Mouse (Mus musculus) thymus, postnatal 36 days (tissue): ENCODE data around the gene Nsun7.
A peak's percentile ranks its signal among the peaks of the same experiment; 100 is the strongest.

Experiments
- DNase-seq, 2 experiments: peaks; one replicate each; pipeline ENCODE4 v3.0.0; 2022; ENCODE audit warnings: mixed read lengths in 2 of 2

The Nsun7 gene

GRCm38 (mm10) chr5:66280742-66281141 lies 21.0 kb downstream of the Nsun7 start:
- DNase-seq: no peak

DNA sequence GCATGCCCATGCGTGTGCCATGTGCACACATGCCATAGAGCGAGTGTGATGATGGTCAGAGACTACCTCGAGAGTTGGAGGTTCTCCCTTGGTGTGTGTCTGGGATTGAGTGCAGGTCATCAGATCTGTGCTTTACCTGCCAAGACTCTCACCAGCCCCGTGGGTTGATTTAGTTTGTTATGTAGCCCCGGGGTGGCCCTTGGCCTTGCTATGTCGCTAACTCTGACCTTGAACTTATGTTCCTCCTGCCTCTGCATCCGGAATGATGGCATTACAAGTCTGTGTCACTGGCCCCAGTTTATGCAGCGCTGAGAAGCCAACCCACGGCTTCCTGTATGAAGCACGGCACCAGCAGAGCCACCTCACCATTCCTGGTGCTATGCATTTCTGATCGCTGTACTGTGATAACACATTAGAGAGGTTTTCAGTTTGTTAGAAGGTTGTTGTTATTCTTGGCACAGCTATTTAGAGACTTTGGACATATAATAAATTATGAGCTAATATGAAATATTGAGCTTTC lies 34.5 kb downstream of the Nsun7 start:
- DNase-seq: peak; percentile 5 to 12

- no peak for DNase-seq
Measured at GRCm38 (mm10) chr5:66294952-66295351, 35.3 kb downstream of the Nsun7 start.

DNA sequence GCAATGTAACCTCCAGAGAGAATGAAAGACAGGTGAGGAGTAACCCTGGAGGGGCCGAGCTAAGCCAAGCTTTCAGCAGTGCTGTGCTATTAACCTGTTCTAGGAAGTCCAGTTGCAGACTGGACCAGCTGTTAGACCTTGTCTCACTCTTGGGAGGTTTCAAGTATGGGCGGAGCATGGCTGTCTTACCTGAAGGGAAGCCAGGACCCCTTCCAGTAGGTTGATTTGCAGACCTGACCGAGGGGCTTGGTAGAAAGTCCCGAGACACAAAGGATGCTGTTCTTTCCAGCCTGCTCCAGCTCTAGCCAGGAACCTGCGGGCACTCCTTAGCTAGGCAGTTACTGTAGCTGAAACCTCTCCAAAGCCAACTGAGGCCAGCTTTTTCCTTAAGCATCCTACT lies 36.4 kb downstream of the Nsun7 start:
- DNase-seq: no peak

DNA sequence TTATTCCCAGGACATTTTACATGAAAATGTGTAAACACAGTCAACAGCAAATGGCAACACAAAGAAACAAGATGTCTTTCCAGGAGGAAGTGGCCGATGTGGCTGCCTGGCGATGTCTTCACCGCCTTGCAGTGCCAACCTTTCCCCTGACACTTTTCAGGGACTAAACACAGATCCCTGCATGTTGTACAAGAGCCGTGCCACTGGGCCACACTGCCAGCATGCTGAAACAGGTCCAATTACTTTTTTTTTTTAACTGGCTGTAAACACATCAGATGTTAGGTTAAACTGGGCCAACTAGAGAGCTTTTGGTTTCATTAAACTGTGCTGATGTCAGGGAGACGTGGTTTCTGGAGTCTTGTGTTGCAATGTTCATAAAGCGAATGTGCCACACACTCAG lies 39.2 kb downstream of the Nsun7 start:
- no peak for DNase-seq

DNA sequence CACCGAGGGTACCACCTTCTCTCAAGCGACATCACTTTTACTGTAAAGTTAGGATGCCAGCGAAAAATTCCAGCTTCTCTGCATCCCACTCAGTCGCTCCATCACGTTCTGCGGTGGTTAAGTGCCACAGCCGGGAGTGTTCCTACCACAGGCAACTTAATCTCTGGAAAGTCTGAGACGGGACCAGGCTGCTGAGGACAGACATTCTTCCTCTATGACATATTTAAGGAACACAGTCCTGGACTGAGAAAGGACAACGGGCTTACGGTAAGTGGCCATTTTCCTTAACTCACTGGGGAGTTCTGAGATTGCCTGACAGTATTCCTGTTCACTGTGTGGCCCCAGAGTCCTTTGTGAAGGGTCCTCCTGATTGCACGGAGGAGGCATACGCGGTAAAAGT lies 40.9 kb downstream of the Nsun7 start:
- DNase-seq: no peak

DNA sequence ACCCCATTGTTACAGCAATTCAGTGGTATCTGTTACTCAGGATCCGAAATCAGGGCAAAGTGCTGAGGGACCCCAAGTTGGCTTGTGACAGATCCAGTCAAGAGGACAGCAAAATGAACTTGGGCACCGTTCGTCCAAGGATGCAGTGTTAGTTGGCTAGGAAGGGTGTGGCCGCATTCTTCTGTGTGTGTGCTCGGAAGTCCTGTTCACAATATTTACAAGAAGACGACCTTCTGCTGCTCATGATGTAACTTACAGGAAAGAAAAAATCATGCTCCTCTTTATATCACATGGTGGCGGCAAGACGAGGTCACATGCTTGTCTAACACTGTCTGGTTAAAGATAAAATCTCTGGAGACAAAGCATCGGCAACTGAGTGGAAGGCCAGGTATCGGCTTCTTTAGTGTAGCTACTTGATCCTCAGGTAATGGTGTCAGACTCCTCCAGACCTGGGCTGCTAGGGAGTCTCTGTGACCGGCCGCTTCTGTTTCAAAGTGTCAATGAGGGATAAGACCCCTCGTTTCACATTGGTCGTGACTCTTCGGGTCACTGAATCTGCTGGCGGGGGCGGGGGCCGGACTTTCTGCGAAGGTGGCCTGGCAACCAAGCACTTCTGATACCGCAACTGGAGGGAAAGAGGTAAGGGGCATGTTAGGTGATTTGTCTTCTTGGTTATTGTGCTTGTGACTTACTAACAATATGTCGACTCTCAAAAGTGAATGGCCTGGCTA lies 42.6 kb downstream of the Nsun7 start:
- no peak for DNase-seq

- no peak for DNase-seq
Measured at GRCm38 (mm10) chr5:66302873-66303272, 43.2 kb downstream of the Nsun7 start.

GRCm38 (mm10) chr5:66304300-66305067 lies 44.8 kb downstream of the Nsun7 start:
- no peak for DNase-seq

DNA sequence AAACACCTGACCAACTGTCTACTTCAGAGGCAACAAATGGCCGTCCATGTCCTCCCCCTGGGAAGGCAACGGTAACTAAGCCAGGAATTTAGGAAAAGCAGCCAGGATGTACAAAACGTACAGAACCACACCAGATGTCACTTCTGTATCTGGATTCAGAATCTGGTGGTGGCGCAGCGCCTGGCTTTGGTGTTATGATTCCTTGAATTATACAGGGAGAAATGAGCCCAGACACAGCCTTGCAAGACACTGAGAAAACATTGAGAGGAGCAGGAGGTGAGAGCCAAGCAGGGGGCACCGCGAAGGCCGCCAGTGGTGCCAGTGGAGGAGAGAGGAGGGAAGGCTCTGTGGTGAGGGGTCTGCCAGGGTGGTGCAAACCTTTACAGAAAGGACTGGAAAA lies 45.8 kb downstream of the Nsun7 start:
- DNase-seq: no peak

DNA sequence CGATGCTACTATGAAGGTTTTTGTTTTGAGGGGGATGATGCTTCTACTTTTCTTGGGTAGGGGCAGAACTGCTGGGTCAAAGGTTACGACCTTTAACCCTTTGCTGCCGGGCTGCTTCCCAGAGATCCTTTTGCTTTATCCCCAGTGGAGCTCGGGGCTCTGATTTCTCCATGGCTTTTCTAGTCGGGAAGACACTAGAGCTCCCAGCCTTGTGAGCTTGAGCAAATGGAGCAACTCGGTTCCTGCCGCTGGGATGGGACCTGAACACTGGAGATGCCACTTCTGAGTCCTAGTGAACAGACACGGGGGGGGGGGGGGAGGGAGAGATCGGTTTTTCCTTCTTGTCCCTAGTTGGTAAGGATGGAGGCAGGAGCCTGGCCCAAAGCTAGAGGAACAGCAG lies 50.6 kb downstream of the Nsun7 start:
- DNase-seq: no peak

DNA sequence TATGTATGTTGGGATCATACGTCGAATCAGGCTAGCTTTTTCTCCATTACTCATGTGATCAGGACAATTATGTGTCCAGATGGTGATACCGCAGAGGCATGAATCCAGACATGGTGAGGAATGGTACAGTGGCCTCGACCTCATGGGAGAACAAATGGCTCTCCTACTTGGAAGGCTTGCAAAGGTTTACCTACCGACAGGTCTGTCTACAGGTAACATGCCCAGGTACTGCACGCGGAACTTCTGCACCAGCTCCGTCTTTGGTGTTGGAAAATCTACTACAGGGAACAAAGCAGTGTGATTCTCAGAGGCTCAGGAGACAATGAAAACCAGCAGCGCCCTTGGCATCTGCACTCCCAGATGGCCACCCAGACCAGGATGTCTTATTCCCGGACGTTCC lies 51.1 kb downstream of the Nsun7 start:
- DNase-seq: no peak

DNA sequence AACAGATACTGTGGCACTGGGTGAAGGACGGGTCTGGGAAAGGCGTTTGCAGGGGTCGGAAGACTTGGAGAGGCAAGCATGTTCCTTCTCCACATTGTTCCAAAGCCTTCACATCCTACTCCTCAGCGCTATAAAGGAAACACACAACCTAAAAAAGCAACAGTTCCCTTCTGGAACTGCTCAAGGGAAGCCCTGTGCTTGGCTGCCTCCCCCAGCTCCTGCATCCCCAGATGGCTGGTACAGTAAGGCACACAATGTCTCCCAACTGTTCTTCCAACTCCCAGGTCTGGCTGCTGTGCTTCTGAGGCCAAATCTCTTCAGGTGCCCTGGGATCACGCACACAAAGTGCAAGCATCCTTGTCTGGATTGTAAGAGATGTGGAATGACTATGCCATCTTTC lies 56.1 kb downstream of the Nsun7 start:
- no peak for DNase-seq

DNA sequence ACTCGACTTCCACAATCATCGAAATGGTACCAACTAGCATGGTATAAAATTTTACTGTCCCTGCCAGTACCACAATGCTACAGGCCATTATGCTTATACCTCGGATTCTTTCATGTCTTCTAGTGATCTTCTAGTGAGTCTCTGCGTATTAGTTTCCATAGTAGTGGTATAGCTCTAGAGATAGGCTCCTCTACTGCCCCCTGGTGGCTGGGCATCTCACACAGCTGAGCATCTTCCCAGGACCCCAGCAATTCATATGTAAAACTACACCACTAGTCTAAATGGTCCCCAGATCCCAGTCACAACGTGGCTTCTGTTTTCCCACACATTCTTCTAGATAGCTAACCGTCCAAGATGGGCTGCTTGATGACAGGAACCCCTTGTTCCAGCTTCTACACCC lies 59.6 kb downstream of the Nsun7 start:
- DNase-seq: peak; percentile 65 to 73

GRCm38 (mm10) chr5:66319827-66320404 lies 60.2 kb downstream of the Nsun7 start:
- no peak for DNase-seq

- DNase-seq: no peak
Measured at GRCm38 (mm10) chr5:66323131-66323530, 63.4 kb downstream of the Nsun7 start.

DNA sequence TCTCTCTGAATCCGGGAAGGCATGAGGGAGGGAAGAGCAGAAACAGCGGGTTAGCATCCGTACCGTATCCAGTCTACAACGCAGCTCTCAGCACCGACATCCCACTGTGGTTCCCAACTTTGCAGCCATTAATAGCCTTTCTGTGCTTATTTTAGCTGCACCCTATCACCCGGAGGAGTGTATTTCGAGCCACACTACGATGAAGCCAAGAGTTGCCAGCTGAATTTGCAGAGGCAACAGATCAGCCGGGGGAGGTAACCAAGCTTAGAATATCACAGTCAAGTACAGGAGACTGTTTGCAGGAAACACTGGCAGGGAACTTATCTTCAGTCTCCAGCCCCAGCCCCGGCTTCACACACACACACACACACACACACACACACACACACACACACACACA lies 63.9 kb downstream of the Nsun7 start:
- DNase-seq: no peak

DNA sequence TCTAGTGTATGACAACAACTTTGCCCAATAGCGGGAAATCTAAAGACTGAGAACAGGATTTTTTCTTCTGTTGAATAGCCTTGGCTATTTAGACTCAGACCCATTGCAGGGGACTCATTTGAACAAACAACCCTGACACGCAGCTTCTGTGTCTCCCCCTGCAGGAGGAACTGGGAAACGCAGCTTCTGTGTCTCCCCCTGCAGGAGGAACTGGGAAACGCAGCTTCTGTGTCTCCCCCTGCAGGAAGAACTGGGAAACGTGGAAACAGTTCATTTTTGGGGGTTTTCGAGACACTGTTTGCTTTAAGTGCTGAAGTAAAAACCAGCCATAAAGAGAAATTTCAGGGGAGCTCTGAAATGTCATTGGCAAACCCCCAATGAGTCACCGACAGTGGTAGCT lies 66.7 kb downstream of the Nsun7 start:
- no peak for DNase-seq

DNA sequence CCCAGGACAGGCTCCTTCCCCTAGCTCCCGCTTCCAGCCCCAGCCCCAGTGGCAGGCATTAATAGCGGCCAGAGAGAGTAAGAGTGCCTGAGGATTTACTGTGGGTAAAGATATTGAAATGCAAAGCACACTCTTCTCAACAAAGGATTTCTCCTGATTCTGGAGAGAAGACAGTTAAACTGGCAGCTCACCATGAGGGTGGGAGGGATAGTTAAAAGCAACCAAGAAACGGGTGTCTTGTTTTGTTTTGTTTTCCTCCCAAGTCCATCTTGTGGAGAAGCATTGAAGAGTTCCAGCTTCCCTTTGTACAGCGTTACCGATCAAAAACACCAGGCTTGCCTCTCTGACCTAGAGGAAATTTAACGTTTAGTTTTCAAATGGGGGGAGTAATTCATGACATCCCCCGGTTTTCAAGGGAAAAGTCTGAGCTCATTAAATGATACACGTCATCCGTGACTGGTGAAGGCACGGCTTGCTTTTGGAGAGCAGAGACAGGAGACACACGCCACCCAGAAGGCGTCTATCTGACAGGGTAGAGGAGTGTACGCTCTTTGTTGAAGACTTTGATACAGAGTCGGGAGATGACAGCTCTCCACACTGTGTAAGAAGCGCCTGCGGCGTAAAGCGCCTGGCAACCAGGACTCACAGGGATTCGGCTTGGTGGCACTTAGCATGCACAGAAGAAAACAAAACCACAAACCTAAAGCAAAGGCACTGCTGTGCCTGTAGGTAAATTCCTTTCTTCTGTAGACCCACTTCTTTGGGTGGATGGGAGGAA lies 68.4 kb downstream of the Nsun7 start:
- no peak for DNase-seq

DNA sequence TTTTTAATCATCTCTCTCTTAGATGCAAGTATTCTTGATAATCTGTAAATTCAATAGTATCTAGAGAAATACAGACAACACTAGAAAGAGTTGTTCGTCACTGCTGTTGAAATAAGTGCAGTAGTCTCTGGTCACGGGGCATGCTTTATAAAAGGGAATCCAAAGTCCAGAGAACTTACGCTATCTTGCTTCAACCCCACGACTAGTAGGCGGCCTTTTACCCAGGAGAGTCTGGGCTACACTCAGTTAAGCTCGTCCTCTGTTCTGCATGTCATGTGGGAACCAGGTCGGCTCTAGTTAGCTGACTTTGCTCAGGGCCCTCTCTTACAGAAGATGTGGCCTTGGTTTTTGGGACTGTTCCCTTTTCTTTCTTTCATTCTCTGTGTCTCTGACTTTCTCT lies 69.1 kb downstream of the Nsun7 start:
- no peak for DNase-seq

- DNase-seq: no peak
Measured at GRCm38 (mm10) chr5:66330806-66331205, 71.1 kb downstream of the Nsun7 start.

GRCm38 (mm10) chr5:66337025-66337968 lies 77.6 kb downstream of the Nsun7 start:
- peak; percentile 49 to 57 for DNase-seq
